Mouse (Mus musculus) cerebellum, postnatal 36 days (tissue): Measurements from ENCODE around the gene Rubcnl.

Source experiments
- DNase-seq, 2 experiments: peaks; one replicate each; pipeline ENCODE4 v3.0.0; 2021 to 2022; ENCODE audit warnings: mixed read lengths in 2 of 2

Rubcnl gene

GRCm38 (mm10) chr14:75071091-75071490, 55.3 kb downstream of the Rubcnl start:
- DNase-seq: no peak

GRCm38 (mm10) chr14:75075299-75076180, 59.7 kb downstream of the Rubcnl start:
- DNase-seq: no peak

GRCm38 (mm10) chr14:75077946-75078345, 62.1 kb downstream of the Rubcnl start:
- DNase-seq: no peak
